Mouse (Mus musculus): ENCODE results near the gene Retnlg.
"Not testable (repeated sequence)": the region's sequence is repeated elsewhere in the genome, so short reads cannot be mapped to it uniquely, and the experiment has no call there.

Retnlg gene

DNA sequence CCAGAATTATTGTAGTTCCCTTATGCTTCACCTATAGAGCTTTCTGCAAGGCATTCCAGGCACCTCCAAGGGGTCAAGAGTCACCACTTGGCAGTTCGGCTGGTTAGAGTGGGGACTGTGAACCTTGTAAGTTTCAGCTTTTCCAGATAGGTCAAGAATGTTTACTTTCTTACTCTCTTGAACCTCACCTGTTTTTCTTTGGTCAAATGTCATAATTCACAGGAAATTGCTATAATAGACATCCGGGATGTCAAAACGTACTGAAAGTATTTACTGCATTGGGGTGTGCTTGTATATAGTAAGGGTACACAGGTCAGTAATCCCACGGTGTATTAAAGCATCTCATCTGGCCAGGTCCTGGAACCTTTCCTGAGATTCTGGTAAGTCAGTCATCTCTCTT lies at the start of gene Retnlg:
Gene Retnlg, plus strand, starts transcription at position 301 of the 400 bp plus-strand sequence.
- no peak for DNase-seq (ENCODE audit: low read depth, low spot score)

DNA sequence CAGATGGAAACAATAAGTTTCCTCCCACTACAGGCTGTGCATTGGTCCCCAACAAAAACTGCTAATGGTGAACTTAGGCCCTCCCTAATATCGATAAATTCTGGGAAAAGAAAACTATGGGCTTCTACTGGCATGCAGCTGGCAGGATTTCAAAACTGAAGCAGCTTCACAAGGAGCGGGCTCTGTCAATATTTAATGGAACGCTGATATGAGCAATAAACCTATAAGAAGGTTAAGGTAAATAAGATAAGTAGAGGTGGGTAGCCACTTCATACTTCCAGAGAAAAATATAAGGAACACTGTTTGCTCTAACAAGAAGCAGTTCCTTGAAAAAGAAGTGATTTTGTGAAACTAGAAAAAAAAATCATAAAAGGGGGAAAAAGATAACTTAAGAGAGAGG lies 45.9 kb upstream of the Retnlg start:
- DNase-seq (ENCODE audit: low read depth, low spot score): no peak

DNA sequence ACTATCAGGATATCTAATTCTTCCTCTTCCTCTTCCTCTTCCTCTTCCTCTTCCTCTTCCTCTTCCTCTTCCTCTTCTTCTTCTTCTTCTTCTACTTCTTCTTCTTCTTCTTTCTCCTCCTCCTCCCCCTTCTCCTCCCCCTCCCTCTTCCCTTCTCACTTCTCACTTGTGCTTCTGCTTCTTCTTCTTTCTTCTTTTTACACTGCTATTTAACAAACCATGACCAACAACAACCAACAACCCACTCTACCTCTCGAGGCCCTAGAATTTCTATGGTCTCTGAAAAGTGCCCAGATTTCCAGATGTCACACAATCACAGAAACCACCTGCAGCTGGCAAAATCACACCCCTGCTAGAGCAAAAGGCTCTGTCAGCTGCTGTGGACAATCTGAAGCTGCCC lies 44.8 kb upstream of the Retnlg start:
- DNase-seq (ENCODE audit: low read depth, low spot score): no peak

DNA sequence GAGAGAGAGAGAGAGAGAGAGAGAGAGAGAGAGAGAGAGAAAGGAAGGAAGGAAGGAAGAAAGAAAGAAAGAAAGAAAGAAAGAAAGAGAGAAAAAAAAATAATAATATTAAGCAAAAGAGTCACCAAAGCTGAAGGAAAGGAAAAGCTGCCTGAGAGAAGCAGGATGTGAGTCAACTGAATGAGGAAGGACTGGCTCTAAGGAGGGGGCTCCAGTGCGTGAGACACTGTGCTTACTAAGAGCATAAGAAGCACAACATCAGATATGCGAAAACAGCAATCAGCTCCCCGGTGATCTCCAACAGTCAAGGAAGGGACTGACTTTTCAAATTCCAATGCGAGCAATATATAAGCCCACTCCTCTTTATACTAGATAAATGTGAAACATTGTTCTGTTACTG lies 43.4 kb upstream of the Retnlg start:
- no peak for DNase-seq (ENCODE audit: low read depth, low spot score)

DNA sequence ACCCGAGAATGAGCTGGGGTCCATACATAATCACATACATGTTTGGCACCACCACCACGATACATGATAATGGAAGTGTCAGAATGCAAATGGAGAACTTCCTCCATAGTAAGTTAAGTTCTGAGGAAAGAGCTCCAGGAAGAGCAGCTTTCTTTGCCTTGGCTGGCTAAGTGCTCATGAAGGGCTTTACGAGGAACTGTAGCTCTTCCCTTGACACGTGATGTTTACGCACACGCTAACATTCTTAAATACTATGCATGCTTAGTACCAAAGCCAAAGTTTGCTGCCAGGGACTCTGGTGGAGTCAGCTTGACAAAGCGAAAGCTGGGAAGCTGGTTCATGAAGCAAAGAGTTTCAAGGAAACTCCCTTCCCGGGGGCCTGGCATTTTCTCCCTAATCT lies 40.4 kb upstream of the Retnlg start:
- DNase-seq (ENCODE audit: low read depth, low spot score): no peak

DNA sequence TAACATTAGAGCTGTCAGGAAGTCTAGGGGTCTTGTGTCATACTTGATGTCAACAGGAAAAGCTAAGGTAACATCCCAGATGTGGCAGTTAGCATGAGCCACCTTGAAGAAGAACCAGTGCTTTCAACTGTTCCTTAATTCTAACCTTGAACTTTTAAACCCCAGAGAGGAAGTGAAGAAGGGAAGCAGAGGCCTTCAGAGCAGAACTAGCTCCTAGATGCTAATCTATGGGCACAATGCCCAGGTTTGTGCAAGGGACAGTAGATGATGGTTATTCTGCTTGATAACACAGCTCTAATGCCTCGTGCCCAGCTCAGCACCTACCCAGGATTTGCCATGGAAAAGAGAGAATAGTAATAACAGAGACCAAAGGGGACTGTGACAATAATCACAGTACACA lies 38.8 kb upstream of the Retnlg start:
- not testable (repeated sequence) for DNase-seq (ENCODE audit: low read depth, low spot score)

DNA sequence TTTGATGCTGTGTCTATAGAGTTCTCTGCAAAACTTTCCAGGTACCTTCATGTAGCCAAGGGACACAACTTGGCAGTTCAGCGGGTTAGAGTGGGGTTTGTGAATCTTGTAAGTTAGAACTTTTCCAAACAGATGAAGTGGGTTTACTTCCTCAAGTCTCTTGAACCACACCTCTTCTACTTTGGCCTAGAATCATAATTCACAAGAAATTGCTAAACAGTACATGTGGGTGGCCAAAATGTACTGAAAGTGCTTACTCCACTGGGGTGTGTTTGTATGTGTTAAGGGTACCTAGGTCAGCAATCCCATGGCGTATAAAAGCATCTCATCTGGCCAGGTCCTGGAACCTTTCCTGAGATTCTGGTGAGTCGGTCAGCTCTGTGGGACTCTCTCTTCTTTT lies 30.2 kb upstream of the Retnlg start, which contains the start of gene Retnla:
Gene Retnla, plus strand, starts transcription at position 286 of the 400 bp plus-strand sequence.
- DNase-seq (ENCODE audit: low read depth, low spot score): no peak

DNA sequence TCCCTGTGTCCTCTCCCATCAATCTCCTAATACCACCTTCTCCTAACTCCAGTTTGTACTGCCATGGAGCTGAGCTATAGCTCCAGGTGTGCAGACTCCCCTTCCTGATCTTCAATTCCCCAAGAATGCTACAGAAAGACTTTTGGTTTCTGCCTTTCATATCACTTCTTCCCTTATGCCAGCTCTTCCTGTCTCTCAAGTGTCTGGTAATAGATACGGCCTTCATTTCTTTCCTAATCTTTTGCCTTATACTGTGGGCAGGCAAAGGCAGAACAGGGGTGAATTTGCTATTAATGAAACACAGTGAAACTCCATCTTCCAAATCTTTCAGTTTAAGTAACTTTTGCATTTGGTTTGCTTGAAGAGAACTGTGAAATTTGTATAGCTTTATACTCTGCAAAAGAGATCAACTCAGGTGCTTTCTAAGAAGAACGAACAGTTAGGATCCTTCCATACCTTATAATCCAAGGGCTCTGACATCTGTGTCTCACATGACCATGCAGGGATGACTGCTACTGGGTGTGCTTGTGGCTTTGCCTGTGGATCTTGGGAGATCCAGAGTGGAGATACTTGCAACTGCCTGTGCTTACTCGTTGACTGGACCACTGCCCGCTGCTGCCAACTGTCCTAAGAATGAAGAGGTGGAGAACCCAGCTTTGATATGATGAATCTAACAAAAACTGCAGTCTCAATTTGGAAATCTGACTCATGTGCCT lies 28.6 kb upstream of the Retnlg start:
- no peak for DNase-seq (ENCODE audit: low read depth, low spot score)

DNA sequence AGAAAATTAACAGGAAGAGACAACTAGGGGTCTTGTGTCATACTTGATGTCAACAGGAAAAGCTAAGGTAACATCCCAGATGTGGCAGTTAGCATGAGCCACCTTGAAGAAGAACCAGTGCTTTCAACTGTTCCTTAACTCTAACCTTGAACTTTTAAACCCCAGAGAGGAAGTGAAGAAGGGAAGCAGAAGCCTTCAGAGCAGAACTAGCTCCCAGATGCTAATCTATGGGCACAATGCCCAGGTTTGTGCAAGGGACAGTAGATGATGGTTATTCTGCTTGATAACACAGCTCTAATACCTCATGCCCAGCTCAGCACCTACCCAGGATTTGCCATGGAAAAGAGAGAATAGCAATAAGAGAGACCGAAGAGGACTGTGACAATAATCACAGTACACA lies 7.4 kb upstream of the Retnlg start:
- DNase-seq (ENCODE audit: low read depth, low spot score): not testable (repeated sequence)

DNA sequence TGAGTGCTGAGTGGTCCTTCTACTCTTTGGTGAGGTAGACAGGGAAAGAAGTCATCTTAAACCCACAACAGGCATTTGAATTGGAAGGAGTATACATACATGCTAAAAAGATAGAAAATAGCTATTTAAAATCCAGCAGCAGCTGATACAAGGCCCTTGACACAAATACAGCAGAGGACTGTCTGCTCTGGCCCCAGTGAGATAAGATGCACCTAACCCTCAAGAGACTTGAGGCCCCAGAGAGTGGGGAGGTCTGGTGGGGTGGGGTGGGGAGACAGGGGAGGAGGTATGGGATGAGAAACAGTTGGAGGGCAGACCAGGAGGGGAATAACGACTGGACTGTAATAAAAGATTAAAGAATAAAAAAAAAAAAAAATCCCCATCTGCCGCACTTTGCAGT lies 4.7 kb upstream of the Retnlg start:
- DNase-seq (ENCODE audit: low read depth, low spot score): no peak

DNA sequence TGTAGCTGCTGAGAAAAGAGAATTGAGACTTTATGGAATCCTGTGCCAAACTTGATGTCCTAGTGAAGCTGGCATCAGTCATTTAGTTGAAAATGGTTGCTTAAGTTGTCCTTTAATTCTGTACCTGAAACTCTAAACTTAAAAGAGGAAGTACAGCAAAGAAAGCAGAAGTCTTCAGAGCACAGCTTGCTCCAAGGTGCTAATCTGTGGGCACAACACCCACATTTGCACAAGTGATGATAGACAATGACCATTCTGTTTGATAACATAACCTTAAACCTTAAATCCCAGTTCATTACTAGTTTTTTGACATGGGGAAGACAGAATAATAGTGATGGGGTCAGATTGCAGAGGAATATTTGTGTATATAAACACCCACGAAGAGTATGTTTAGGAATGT lies 3.8 kb upstream of the Retnlg start:
- no peak for DNase-seq (ENCODE audit: low read depth, low spot score)

DNA sequence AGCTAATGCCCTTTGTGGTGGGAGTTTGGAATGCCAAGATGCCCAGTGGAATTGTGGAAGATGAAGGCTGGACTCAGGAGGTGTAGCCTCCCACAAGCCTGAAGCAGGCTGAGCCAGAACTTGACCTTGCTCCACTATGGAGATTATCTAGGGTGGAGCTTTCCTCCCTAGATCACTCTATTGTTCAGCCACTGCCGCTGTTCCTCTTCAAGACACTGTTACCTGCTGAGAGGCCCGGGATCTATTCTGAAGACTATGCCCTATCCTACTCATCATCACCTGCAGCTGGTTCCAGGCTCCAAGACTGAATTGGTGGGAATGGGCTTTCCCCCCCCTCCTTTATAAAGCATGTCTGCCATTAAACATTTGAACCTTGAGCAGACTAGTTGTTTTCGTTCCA lies 2.8 kb upstream of the Retnlg start:
- DNase-seq (ENCODE audit: low read depth, low spot score): no peak

DNA sequence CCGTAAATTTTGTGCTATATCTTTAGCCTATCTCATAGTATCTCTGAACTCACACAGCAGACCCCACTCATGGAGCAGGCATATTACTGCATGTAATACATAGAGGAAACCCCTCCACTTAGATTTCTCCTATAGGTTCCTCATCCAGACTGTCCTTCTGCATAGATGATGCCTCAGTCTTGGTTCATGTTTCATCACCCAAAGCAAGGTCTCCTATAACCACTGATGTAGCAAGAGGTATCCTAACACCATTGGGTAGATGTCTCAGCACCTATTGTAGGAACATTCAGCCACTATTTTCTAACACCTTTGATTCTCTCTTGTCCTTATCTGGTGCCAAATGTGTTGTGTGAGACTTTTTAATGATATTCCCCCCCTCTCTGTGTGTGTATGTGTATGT lies 667 bp upstream of the Retnlg start:
- DNase-seq (ENCODE audit: low read depth, low spot score): no peak

DNA sequence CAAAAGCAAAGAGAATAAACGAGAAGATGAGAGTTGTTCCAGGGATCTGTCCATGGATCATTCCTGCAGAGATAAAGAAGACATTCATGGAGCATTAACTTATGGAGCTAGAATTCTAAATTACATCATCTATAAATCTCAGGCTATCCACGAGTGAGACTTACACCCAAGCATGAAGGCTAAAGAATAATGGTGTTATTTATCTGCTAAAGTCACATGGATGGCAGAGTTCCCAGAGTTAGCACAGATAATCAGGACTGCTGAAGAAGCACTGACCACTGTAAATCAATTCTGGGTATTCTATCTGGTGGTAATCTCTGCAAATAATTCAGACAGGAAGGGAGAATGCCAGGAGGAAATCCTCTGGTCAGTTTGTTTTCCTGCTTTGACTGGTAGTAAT lies 18.3 kb downstream of the Retnlg start:
- peak; percentile 4 for DNase-seq (ENCODE audit: low read depth, low spot score)

DNA sequence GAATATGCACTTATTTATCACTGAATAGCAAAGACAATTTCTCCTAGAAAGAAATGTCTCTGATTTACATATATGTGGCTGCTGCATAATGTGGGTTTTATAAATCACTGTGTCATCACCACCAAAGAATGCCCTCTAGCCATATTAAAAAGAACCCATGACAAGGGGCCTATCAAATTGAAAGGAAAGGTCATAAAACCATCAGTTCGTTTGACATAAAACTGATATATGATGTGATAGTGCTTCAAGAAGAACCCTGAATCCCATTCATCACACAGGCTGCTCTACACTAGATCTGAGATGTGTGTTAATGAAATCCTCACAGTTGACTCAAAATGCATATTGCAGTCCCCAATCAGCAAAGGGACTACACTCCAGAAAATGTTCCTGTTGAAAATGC lies 27.4 kb downstream of the Retnlg start:
- DNase-seq (ENCODE audit: low read depth, low spot score): peak; percentile 13

DNA sequence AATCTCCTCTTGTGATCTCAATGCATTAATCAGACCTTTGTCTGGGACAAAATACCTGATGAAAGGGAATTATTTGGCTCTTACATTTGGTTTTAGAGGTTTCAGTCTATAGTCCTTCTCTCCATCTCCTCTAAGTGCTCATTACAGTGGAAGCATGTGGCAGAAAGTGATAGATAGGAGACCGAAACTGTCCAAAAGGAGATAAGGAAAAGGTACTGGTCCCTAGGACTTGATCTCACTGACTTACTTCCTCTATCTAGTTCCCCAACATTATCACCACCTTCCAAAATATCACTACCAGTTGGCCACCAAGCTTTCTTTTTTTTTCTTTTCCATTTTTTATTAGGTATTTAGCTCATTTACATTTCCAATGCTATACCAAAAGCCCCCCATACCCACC lies 38.8 kb downstream of the Retnlg start:
- no peak for DNase-seq (ENCODE audit: low read depth, low spot score)

DNA sequence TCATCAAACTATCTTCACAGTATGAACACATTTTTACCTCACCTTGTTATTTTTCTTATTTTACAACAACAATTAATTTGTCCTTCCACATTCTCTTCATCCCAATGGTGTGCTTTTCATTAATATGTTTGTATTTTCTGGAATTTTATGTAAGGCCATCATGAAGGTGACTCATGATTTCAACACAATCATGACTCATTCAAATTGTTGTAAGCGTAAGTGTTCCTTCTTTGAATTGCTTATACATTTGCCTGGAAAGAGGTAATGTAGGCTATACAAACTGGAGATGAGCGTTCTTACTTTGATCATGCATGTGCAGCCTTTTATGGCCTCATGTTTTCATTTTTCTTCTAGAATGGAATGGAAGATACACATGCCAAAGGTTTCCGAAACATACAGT lies 40.8 kb downstream of the Retnlg start:
- no peak for DNase-seq (ENCODE audit: low read depth, low spot score)

DNA sequence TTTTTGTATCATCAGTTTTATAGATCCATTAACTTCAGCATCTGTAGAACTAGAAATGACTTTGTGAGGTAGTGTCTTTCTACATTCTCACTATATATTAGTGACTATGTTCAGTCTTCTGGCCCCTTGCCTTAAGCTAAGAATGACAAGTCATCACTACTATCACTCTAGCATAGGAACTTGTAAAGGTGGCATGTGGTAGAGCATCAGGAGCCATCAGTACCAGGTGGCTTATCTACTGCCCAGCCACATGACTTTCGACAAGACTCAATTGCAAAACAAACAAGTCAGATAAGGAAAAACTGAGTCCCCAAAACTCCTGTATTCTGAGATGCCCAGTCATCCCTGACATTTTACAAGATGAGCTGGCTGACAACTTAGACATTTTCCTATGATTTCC lies 51.3 kb downstream of the Retnlg start:
- DNase-seq (ENCODE audit: low read depth, low spot score): no peak

All from mesoderm, embryonic 11.5 days (tissue).